Mouse (Mus musculus): Measurements from ENCODE around the gene Ak9.

DNA sequence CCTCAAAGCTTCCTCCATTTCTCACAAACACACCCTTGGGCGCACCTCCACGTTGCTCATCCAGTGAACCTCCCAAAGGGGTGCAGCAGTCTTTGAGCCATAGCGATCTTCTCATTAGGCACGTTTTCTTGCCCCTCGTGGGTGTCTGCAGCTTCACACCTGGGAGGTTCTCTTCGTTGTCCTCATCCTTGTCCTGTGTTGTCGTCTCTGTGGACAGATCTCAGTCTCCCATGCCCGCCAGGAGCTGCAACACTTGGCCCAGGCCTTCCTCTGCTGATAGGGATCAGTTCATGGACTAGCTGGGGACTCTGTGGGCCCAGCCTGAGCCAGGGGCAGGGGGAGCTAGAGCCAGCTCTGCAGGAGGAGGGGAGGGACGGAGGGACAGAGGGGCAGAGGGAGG, 61.3 kb downstream of the Ak9 start:
- no peak for TF ChIP-seq POLR2A (IDR thresholded peaks at IDR 0.05; ENCODE audit: control insufficient read depth, low read depth, low read length)
- no peak for TF ChIP-seq CTCF (IDR thresholded peaks at IDR 0.05; ENCODE audit: control insufficient read depth, insufficient read depth, insufficient replicate concordance, low read depth, low read length)
